ENCODE assay signal across 8 mouse cellular contexts in genomic region chr7:64751465-64751864, GRCm38 (mm10).
DNase-seq lines count a peak whose midpoint lies in the region; ATAC-seq and TF ChIP-seq lines count a peak whose summit lies in the region.

No protein-coding gene starts in this region.

- no peak overlapping the region for H3K4me2 ChIP-seq in heart, embryonic 14.5 days (ENCODE audit: low read length)

- peak; percentile 92 for TF ChIP-seq CTCF in lung, adult 2 months (IDR thresholded peaks at IDR 0.05; ENCODE audit: insufficient read depth, low read length)

- H3K27me3 ChIP-seq in heart, embryonic 14.5 days (ENCODE audit: control insufficient read depth, insufficient read depth, low read length) = no peaks in the 10 kb centered on the region

- no peak overlapping the region for H3K9ac ChIP-seq in heart, embryonic 14.5 days (ENCODE audit: low read length)

- WGBS in heart, embryonic 14.5 days = 27% methylated on average over 5 of the region's 5 CpGs
- WGBS in lung, adult 2 months = 29% methylated on average over 5 of the region's 5 CpGs

- H3K36me3 ChIP-seq in heart, embryonic 14.5 days (ENCODE audit: control insufficient read depth, insufficient read depth, low read length) = no peaks in the 10 kb centered on the region

- peaks cover 0 to 2% of the 10 kb centered on the region in 2 experiments; a peak in 1 of 4 replicates for H3K4me1 ChIP-seq in heart, embryonic 14.5 days (ENCODE audit: control insufficient read depth in 2 of 2, insufficient read depth in 2 of 2, low read length in 2 of 2)
- no peaks in the 10 kb centered on the region for H3K4me1 ChIP-seq in lung, adult 2 months (ENCODE audit: control insufficient read depth, insufficient read depth, low read length)

- no peak overlapping the region for H3K27ac ChIP-seq in heart, embryonic 14.5 days (replicated peaks in 1 of 2; ENCODE audit: control insufficient read depth in 1 of 2, insufficient read depth in 1 of 2, low read depth in 2 of 2, low read length in 2 of 2)

- TF ChIP-seq POLR2A in lung, adult 2 months (IDR thresholded peaks at IDR 0.05; ENCODE audit: borderline replicate concordance, extremely low read depth, low read depth, low read length) = no peak

- peak; percentile 5 to 9 for DNase-seq in B cell, adult 2 months
- DNase-seq in adrenal gland, adult (ENCODE audit: inconsistent age in 2 of 2, low spot score in 1 of 2) = peak; percentile 54 to 81
- peak; percentile 42 for DNase-seq in embryo, embryonic 11.5 days (ENCODE audit: low read depth, low spot score)
- DNase-seq in kidney, postnatal 10 days = peak; percentile 70
- peak; percentile 39 for DNase-seq in lung, adult 2 months
- DNase-seq in ovary, adult 18-20 months (ENCODE audit: low spot score) = peak; percentile 19
- DNase-seq in urinary bladder, postnatal 36 days (ENCODE audit: low spot score in 2 of 2) = peak; percentile 6 to 20

- ATAC-seq in heart, embryonic 14.5 days (ENCODE audit: insufficient number of reproducible peaks, insufficient read depth, low FRiP score, low read depth) = peak; percentile 35; the same call in 1 of the 2 replicates

- H3K4me3 ChIP-seq in heart, embryonic 14.5 days (ENCODE audit: control insufficient read depth in 1 of 2, insufficient read depth in 1 of 2, low read depth in 1 of 2, low read length in 2 of 2) = no peak overlapping the region
- no peak overlapping the region for H3K4me3 ChIP-seq in lung, adult 2 months (replicated peaks; ENCODE audit: extremely low read depth, low read depth, low read length)

- H3K9me3 ChIP-seq in heart, embryonic 14.5 days (ENCODE audit: control insufficient read depth, low read length) = no peaks in the 10 kb centered on the region

Comparison
In these comparisons a context has a peak if more than half of its experiments do, and no peak if none do; other contexts are left out.
1. DNase-seq: peak in every context shown above with its lines; median percentile 70 in kidney, postnatal 10 days; 68 in adrenal gland, adult; 42 in embryo, embryonic 11.5 days; 39 in lung, adult 2 months; 19 in ovary, adult 18-20 months; 13 in urinary bladder, postnatal 36 days; 7 in B cell, adult 2 months.